Comparison of ENCODE assay signal across 8 mouse cellular contexts in the genomic region with DNA sequence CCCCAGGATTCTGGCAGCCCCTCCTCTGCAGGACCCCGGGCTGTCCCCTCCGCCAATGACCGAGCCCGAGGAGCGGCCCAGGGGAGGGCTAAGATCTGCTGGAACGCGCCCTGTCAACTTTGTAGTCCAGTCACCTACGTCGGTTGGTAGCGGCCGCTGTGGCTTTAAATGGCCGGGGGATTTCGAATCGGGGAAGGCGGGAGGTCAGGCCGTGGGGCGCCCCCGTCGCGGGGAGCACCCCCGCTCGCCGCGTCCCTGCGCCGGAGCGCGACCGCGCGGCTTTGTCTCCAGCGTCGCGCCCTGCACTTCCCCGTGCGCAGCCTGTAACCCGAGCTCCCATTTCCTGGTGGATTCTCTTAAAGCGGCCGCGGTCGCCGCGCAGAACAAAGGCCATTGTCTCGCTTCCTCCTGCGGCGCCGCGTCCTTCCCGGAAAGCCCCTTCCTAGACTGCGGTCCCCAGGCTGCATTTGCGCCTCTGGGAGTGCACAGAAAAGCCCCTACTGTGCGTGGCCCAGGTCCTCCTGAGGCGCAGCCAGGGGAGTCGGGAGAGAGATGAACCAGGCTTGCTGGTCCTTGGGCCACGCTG. TPM values are rescaled to one million over a fixed set of nuclear protein-coding genes. Genes with fewer than 3 reads are reported as not detected.
DNase-seq lines count a peak whose midpoint lies in the region; ATAC-seq and TF ChIP-seq lines count a peak whose summit lies in the region.

No protein-coding gene starts in this region.

- ATAC-seq in erythroblast, adult 5-6 weeks (replicated peaks; ENCODE audit: low FRiP score, poor library complexity, severe bottlenecking), result no peak
- ATAC-seq in limb, embryonic 13.5 days (ENCODE audit: low FRiP score, low read depth), result peak; percentile 87
- ATAC-seq in midbrain, embryonic 15.5 days (replicated peaks), result peak; percentile 94

- peak; percentile 84 for DNase-seq in embryo, embryonic 11.5 days (ENCODE audit: low read depth, low spot score)
- peak; percentile 99 for DNase-seq in heart, adult 11 months
- DNase-seq in kidney, adult 18-20 months, result peak; percentile 87
- peak; percentile 21 to 53 for DNase-seq in spleen, adult 2 months (ENCODE audit: low read depth in 1 of 2, low spot score in 2 of 2)

- H3K9ac ChIP-seq in limb, embryonic 13.5 days, result peak overlapping the region; percentile 97
- peak overlapping the region; percentile 84 for H3K9ac ChIP-seq in midbrain, embryonic 15.5 days

- peak overlapping the region; percentile 100 for H3K27ac ChIP-seq in limb, embryonic 13.5 days
- H3K27ac ChIP-seq in midbrain, embryonic 15.5 days, result peak overlapping the region; percentile 97
- H3K27ac ChIP-seq in spleen, adult 2 months (ENCODE audit: insufficient read depth, low read length), result peak overlapping the region; percentile 95

- no peak for TF ChIP-seq CTCF in spleen, adult 2 months (IDR thresholded peaks at IDR 0.05; ENCODE audit: extremely low read depth, insufficient read depth, insufficient read length, insufficient replicate concordance)

- H3K9me3 ChIP-seq in erythroblast, embryonic 14.5 days (ENCODE audit: control insufficient read depth, low read length), result no peaks in the 10 kb centered on the region
- no peaks in the 10 kb centered on the region for H3K9me3 ChIP-seq in limb, embryonic 13.5 days
- no peaks in the 10 kb centered on the region for H3K9me3 ChIP-seq in midbrain, embryonic 15.5 days

- H3K27me3 ChIP-seq in erythroblast, embryonic 14.5 days (ENCODE audit: control insufficient read depth), result peaks cover 23% of the 10 kb centered on the region
- no peaks in the 10 kb centered on the region for H3K27me3 ChIP-seq in limb, embryonic 13.5 days
- no peaks in the 10 kb centered on the region for H3K27me3 ChIP-seq in midbrain, embryonic 15.5 days (replicated peaks)
- no peaks in the 10 kb centered on the region for H3K27me3 ChIP-seq in spleen, adult 2 months (ENCODE audit: control insufficient read depth, insufficient read depth, low read length)

- H3K4me3 ChIP-seq in erythroblast, embryonic 14.5 days (replicated peaks), result peak overlapping the region; percentile 76
- peak overlapping the region; percentile 79 for H3K4me3 ChIP-seq in limb, embryonic 13.5 days
- H3K4me3 ChIP-seq in midbrain, embryonic 15.5 days, result peak overlapping the region; percentile 56
- peak overlapping the region; percentile 81 for H3K4me3 ChIP-seq in spleen, adult 2 months (ENCODE audit: extremely low read depth, insufficient read depth, insufficient read length)

- no peak; the same call in 1 of the 2 replicates for TF ChIP-seq POLR2A in spleen, adult 2 months (IDR thresholded peaks at IDR 0.05; ENCODE audit: low read depth, low read length)

- WGBS in limb, embryonic 13.5 days, result under 1% methylated on average over 55 of the region's 55 CpGs
- 0% methylated on average over 55 of the region's 55 CpGs for WGBS in midbrain, embryonic 15.5 days
- WGBS in spleen, adult 2 months, result under 1% methylated on average over 54 of the region's 55 CpGs

- H3K4me1 ChIP-seq in erythroblast, embryonic 14.5 days (ENCODE audit: control insufficient read depth), result peaks cover 35% of the 10 kb centered on the region
- peaks cover 37% of the 10 kb centered on the region for H3K4me1 ChIP-seq in limb, embryonic 13.5 days
- peaks cover 33% of the 10 kb centered on the region for H3K4me1 ChIP-seq in midbrain, embryonic 15.5 days
- peaks cover 2% of the 10 kb centered on the region; the same call in 1 of the 2 replicates for H3K4me1 ChIP-seq in spleen, adult 2 months (ENCODE audit: control insufficient read depth, insufficient read depth, insufficient read length)

- peak overlapping the region; percentile 72 for H3K4me2 ChIP-seq in limb, embryonic 13.5 days (replicated peaks)
- peak overlapping the region; percentile 81 for H3K4me2 ChIP-seq in midbrain, embryonic 15.5 days

- no peaks in the 10 kb centered on the region for H3K36me3 ChIP-seq in erythroblast, embryonic 14.5 days (ENCODE audit: control insufficient read depth)
- no peaks in the 10 kb centered on the region for H3K36me3 ChIP-seq in limb, embryonic 13.5 days
- H3K36me3 ChIP-seq in midbrain, embryonic 15.5 days (replicated peaks), result no peaks in the 10 kb centered on the region
- H3K36me3 ChIP-seq in spleen, adult 2 months (ENCODE audit: control insufficient read depth, insufficient read depth, low read length), result no peaks in the 10 kb centered on the region

RNA-seq across cellular contexts. Expression of a gene that starts 0.5 kb away (rescaled TPM):
- 0.42 and 1.1 TPM in 2 replicates for polyA plus RNA-seq in erythroblast, embryonic 14.5 days (2012)
- 16.7 and 18.6 TPM in 2 replicates for total RNA-seq in erythroblast, adult 5-6 weeks (2015; ENCODE audit: low replicate concordance)
- total RNA-seq in erythroblast, adult 5-6 weeks (2017; ENCODE audit: low replicate concordance), result 7.4 and 11.1 TPM in 2 replicates
- polyA plus RNA-seq in limb, embryonic 13.5 days (2015; fragmentation: Nextera tagmentation; extraction: Ambion mirVana), result 11.5 and 15.4 TPM in 2 replicates
- polyA plus RNA-seq in midbrain, embryonic 15.5 days (2015; fragmentation: Nextera tagmentation; extraction: Ambion mirVana), result 3.9 and 4.5 TPM in 2 replicates
- 21.6 and 35.2 TPM in 2 replicates for polyA plus RNA-seq in spleen, adult 2 months (2012; rRNA removed)

Comparison
In these comparisons a context has a peak if more than half of its experiments do, and no peak if none do; other contexts are left out.
1. DNase-seq: peak in every context shown above with its lines; median percentile 99 in heart, adult 11 months; 87 in kidney, adult 18-20 months; 84 in embryo, embryonic 11.5 days; 37 in spleen, adult 2 months.